Mouse (Mus musculus) forebrain, embryonic 13.5 days (tissue): ENCODE data around the gene Celf2. TPM values are rescaled to one million over a fixed set of nuclear protein-coding genes. Genes with fewer than 3 reads are reported as not detected.
A peak's percentile ranks its signal among the peaks of the same experiment; 100 is the strongest.

ENCODE experiments used
- ATAC-seq: fragments of 200-750 bp; cut with Nextera tagmentation; 2 replicates; pipeline ENCODE4 v1.8.0; 2017
- H3K27ac ChIP-seq: fragments of 300-500 bp; sonication (generic); 2 replicates; pipeline ENCODE4 v1.5.1; 2015; ENCODE audit warnings: inconsistent platforms, mild to moderate bottlenecking, moderate library complexity
- H3K27me3 ChIP-seq: fragments of 300-500 bp; sonication (generic); 2 replicates; pipeline ENCODE4 v1.6.1; 2015; ENCODE audit warnings: mild to moderate bottlenecking, inconsistent platforms
- H3K36me3 ChIP-seq: fragments of 300-500 bp; sonication (generic); 2 replicates; pipeline ENCODE4 v1.6.1; 2015; ENCODE audit warnings: mild to moderate bottlenecking, inconsistent platforms; ENCODE audit not compliant: poor library complexity, severe bottlenecking
- H3K4me1 ChIP-seq: fragments of 300-500 bp; sonication (generic); 2 replicates; pipeline ENCODE4 v1.6.1; 2015; ENCODE audit warnings: inconsistent platforms
- H3K4me2 ChIP-seq: fragments of 300-500 bp; sonication (generic); 2 replicates; pipeline ENCODE4 v1.6.1; 2015; ENCODE audit warnings: inconsistent platforms, mild to moderate bottlenecking, moderate library complexity
- H3K4me3 ChIP-seq: fragments of 300-500 bp; sonication (generic); 2 replicates; pipeline ENCODE4 v1.5.1; 2015; ENCODE audit warnings: mild to moderate bottlenecking, inconsistent platforms
- H3K9ac ChIP-seq: fragments of 300-500 bp; sonication (generic); 2 replicates; pipeline ENCODE4 v1.6.1; 2015; ENCODE audit warnings: mild to moderate bottlenecking, inconsistent platforms
- H3K9me3 ChIP-seq: fragments of 300-500 bp; sonication (generic); replicated peaks from 2 replicates; pipeline ENCODE4 v1.6.1; 2016; ENCODE audit warnings: inconsistent platforms
- WGBS: fragments of 180-500 bp; shearing (Covaris S2); methylation state at CpG from one replicate; pipeline ENCODE4 v1.1.7; 2015; 5-methylcytosine and 5-hydroxymethylcytosine counted together
- polyA plus RNA-seq: library from polyadenylated mRNA; unstranded; fragments of >200 nt; fragmentation: Nextera tagmentation; extraction: Ambion mirVana; gene quantifications from 2 replicates; pipeline ENCODE4 v1.2.1, GENCODE M21; 2015

The Celf2 gene
- polyA plus RNA-seq, 1 experiment from 2014 or later, result 226 TPM

DNA sequence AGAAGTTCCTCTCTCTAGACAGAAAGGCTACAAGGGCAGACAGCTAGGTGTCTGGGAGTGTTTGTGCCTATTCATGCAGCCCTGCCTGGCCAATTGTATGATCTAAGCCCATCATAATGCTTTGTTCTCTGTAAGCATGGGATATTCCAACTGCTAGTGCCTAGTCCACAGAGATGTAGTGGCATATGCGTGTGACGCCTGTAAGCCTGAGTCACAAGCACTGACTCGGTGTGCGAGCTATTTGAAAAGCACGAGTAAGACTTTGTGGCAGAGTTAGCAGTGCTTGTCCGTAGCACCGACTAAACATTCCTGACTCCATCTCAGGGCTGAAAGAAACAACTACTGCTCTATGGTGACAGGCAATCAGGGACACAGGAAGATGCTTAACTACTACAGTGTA is 960.1 kb downstream of the Celf2 start:
- Histone ChIP-seq H3K9me3 (no peaks in the 10 kb centered on the region), H3K4me2 (no peak overlapping the region), H3K4me3 (no peak overlapping the region), H3K27ac (no peak overlapping the region), H3K36me3 (peaks cover 54% of the 10 kb centered on the region), H3K4me1 (peaks cover 28% of the 10 kb centered on the region), H3K9ac (no peak overlapping the region), H3K27me3 (no peaks in the 10 kb centered on the region)
- ATAC-seq, result no peak
- WGBS, result 80% methylated on average over 7 of the region's 7 CpGs

DNA sequence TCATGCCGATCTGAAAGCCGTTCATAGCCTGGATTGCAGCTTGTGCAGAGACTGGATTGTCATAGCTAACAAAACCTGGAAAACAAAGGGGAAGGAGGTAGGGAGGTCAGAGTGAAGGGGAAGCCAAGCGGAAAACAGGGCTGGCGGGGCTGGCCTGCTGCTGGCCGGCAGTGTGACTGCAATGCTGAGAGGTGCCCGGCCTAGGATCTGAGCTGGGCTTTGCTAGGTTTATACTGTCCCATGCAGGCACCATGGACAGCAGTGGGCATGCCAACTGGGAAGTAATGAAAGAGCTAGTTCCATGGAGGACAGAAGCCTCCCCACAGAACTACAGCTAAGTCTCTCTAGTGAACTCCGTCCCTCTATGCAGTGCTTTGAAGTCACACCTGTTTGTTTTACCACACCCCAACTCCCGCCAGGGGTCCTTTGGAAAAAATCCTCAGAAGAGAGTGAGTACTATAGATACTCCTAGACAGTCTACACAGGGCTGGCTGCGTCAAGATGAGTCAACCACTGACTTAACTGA is 962.2 kb downstream of the Celf2 start:
- Histone ChIP-seq H3K4me3 (no peak overlapping the region), H3K36me3 (peaks cover 48% of the 10 kb centered on the region), H3K4me2 (no peak overlapping the region), H3K9ac (peak overlapping the region; percentile 22; the same call in 1 of the 2 replicates), H3K9me3 (no peaks in the 10 kb centered on the region), H3K4me1 (peaks cover 28% of the 10 kb centered on the region), H3K27ac (peak overlapping the region; percentile 88), H3K27me3 (no peaks in the 10 kb centered on the region)
- WGBS, result 11% methylated on average over 9 of the region's 9 CpGs
- peak; percentile 59 for ATAC-seq

GRCm38 (mm10) chr2:6546462-6547138 is 962.8 kb downstream of the Celf2 start:
- Histone ChIP-seq H3K36me3 (peaks cover 43% of the 10 kb centered on the region), H3K4me2 (no peak overlapping the region), H3K27ac (peak overlapping the region; percentile 88), H3K9me3 (no peaks in the 10 kb centered on the region), H3K9ac (peak overlapping the region; percentile 22; the same call in 1 of the 2 replicates), H3K27me3 (no peaks in the 10 kb centered on the region), H3K4me3 (no peak overlapping the region), H3K4me1 (peaks cover 28% of the 10 kb centered on the region)
- 23% methylated on average over 14 of the region's 14 CpGs for WGBS
- ATAC-seq, result peak; percentile 62

- H3K9ac ChIP-seq, result no peak overlapping the region
- no peaks in the 10 kb centered on the region for H3K9me3 ChIP-seq
- H3K36me3 ChIP-seq, result peaks cover 45% of the 10 kb centered on the region
- H3K4me2 ChIP-seq, result no peak overlapping the region
- no peak overlapping the region for H3K4me3 ChIP-seq
- H3K4me1 ChIP-seq, result peaks cover 33% of the 10 kb centered on the region
- no peak for ATAC-seq
- no peaks in the 10 kb centered on the region for H3K27me3 ChIP-seq
- 63% methylated on average over 10 of the region's 10 CpGs for WGBS
- H3K27ac ChIP-seq, result no peak overlapping the region
Measured at GRCm38 (mm10) chr2:6545127-6545931, 964.0 kb downstream of the Celf2 start.

- ATAC-seq, result no peak
- 91% methylated on average over 5 of the region's 5 CpGs for WGBS
- Histone ChIP-seq H3K4me3 (no peak overlapping the region), H3K4me1 (peaks cover 28% of the 10 kb centered on the region), H3K9ac (no peak overlapping the region), H3K9me3 (no peaks in the 10 kb centered on the region), H3K36me3 (peaks cover 33% of the 10 kb centered on the region), H3K27me3 (no peaks in the 10 kb centered on the region), H3K4me2 (no peak overlapping the region), H3K27ac (no peak overlapping the region)
Measured at GRCm38 (mm10) chr2:6543650-6544049, 965.7 kb downstream of the Celf2 start.

DNA sequence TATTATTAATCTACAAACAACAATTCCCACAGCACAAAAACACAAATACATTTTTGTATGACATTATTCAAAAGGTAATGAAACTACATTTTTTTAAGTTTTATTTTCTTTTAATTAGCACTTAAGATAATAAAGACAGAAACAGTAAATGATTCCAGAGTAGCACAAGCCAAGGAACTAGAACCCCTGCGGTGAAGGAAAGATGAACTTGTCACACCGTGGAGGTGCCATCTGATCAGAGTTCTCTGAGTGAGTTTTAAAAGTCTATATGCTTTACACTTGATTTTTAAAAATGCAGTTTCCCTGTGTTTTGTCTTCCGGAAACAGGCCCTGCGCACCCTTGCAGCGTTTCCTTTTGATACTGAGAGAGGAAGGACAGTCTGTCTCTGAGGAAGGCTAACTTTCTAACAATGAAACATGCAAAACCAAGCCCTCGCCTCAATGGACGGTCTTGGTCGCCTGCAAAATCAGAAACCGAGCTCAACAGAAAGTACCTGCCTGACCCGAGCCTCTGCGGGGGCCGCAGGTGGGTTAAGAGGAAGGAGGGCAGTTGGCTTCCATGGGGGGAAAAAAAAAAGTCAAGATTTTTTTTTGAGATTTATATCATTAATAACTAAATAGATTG is 966.7 kb downstream of the Celf2 start:
- Histone ChIP-seq H3K9ac (no peak overlapping the region), H3K36me3 (peaks cover 29% of the 10 kb centered on the region), H3K4me2 (no peak overlapping the region), H3K27ac (no peak overlapping the region), H3K9me3 (no peaks in the 10 kb centered on the region), H3K4me3 (no peak overlapping the region), H3K4me1 (peaks cover 27% of the 10 kb centered on the region), H3K27me3 (no peaks in the 10 kb centered on the region)
- no peak for ATAC-seq
- 85% methylated on average over 12 of the region's 12 CpGs for WGBS

DNA sequence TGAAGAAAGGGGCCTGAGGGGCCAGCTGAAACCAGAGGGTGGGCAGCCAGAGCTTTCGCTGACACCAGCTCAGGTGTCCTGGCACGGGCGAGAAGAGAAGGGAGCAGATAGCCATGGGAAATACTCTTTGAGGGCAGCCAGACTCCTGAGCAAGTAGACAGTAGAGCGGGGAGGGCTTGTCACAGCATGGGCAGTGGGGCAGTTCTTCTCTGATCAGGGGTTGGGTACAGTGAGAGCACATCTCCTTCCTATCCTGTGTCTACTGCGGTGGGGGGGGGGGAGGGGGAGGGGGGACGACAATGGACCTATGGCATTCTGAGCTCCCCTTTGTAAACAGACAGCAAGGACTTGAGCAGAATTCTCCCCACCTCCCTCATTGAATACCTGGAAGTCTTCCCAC is 968.5 kb downstream of the Celf2 start:
- Histone ChIP-seq H3K36me3 (peaks cover 29% of the 10 kb centered on the region), H3K4me2 (no peak overlapping the region), H3K4me1 (peaks cover 12% of the 10 kb centered on the region), H3K4me3 (no peak overlapping the region), H3K9me3 (no peaks in the 10 kb centered on the region), H3K27ac (no peak overlapping the region), H3K27me3 (no peaks in the 10 kb centered on the region), H3K9ac (no peak overlapping the region)
- ATAC-seq, result no peak
- WGBS, result 92% methylated on average over 4 of the region's 6 CpGs

DNA sequence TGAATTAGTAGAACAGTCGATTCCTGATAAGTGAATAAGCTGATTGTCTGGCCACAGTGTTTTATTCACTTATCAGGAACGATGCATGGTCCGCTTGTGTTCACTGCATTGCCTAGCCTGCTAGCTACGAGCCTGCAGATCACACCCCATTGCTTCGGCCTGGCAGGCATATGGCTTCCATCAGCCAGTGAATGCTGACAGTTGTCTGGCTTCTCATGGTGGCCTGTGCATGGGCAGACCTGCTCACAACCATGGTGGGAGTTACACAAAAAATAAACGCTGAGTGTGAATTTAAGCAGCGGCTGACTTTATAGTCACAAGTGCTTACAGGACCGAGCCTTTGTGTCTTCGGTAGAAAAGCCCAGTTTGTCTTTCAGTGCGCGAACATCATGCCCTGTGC is 969.3 kb downstream of the Celf2 start:
- H3K9me3 ChIP-seq, result no peaks in the 10 kb centered on the region
- H3K27ac ChIP-seq, result no peak overlapping the region
- no peak overlapping the region for H3K4me2 ChIP-seq
- H3K9ac ChIP-seq, result no peak overlapping the region
- no peak overlapping the region for H3K4me3 ChIP-seq
- H3K27me3 ChIP-seq, result no peaks in the 10 kb centered on the region
- WGBS, result 78% methylated on average over 11 of the region's 11 CpGs
- H3K36me3 ChIP-seq, result peaks cover 29% of the 10 kb centered on the region
- H3K4me1 ChIP-seq, result peaks cover 5% of the 10 kb centered on the region
- ATAC-seq, result peak; percentile 43

- H3K4me1 ChIP-seq, result peaks cover 5% of the 10 kb centered on the region
- H3K9me3 ChIP-seq, result no peaks in the 10 kb centered on the region
- 0 out of 2 replicates have a peak overlapping the region, but pooled peaks have one; percentile 10 for H3K27ac ChIP-seq
- no peak overlapping the region for H3K9ac ChIP-seq
- H3K4me3 ChIP-seq, result no peak overlapping the region
- WGBS, result 81% methylated on average over 2 of the region's 2 CpGs
- no peaks in the 10 kb centered on the region for H3K27me3 ChIP-seq
- no peak for ATAC-seq
- H3K36me3 ChIP-seq, result peaks cover 26% of the 10 kb centered on the region
- no peak overlapping the region for H3K4me2 ChIP-seq
Measured at GRCm38 (mm10) chr2:6538500-6538899, 970.9 kb downstream of the Celf2 start.

GRCm38 (mm10) chr2:6538031-6538430 is 971.3 kb downstream of the Celf2 start:
- Histone ChIP-seq H3K4me3 (no peak overlapping the region), H3K9me3 (no peaks in the 10 kb centered on the region), H3K4me1 (peaks cover 5% of the 10 kb centered on the region), H3K36me3 (peaks cover 21% of the 10 kb centered on the region), H3K27me3 (no peaks in the 10 kb centered on the region), H3K9ac (no peak overlapping the region), H3K4me2 (no peak overlapping the region), H3K27ac (0 out of 2 replicates have a peak overlapping the region, but pooled peaks have one; percentile 10)
- ATAC-seq, result 0 out of 2 replicates have a peak, but pooled peaks have one; percentile 19

DNA sequence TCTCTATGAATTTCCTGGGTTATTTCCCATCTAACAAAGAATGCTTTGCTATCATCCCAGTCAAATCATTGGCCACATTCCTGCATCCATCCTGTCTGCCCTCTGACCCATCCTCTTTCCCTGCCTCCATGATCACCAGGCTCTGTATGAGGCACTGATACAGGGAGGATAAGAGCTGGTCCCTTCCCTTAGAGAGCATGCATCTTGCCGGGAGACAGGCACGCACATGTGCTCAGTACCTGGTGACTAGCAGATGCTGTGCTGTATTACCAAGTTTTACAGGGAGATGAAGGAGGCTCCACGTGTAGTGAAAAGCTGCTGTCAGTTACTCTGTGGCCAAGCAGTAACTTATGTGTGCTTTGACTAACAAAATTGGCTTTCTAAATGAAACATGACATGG is 972.0 kb downstream of the Celf2 start:
- 76% methylated on average over 3 of the region's 3 CpGs for WGBS
- no peak overlapping the region for H3K27ac ChIP-seq

GRCm38 (mm10) chr2:6536372-6536771 is 973.0 kb downstream of the Celf2 start:
- H3K4me3 ChIP-seq, result no peak overlapping the region
- peaks cover 13% of the 10 kb centered on the region for H3K36me3 ChIP-seq
- no peaks in the 10 kb centered on the region for H3K27me3 ChIP-seq
- WGBS, result 87% methylated on average over 2 of the region's 2 CpGs
- H3K9me3 ChIP-seq, result no peaks in the 10 kb centered on the region
- no peak for ATAC-seq
- no peak overlapping the region for H3K9ac ChIP-seq
- H3K4me2 ChIP-seq, result no peak overlapping the region
- no peak overlapping the region for H3K27ac ChIP-seq
- peaks cover 7% of the 10 kb centered on the region for H3K4me1 ChIP-seq

More for the DNA sequence above, 972.0 kb downstream of the Celf2 start:
- Histone ChIP-seq H3K4me3 (no peak overlapping the region), H3K9ac (no peak overlapping the region), H3K36me3 (peaks cover 16% of the 10 kb centered on the region), H3K4me2 (no peak overlapping the region), H3K9me3 (no peaks in the 10 kb centered on the region), H3K27me3 (no peaks in the 10 kb centered on the region), H3K4me1 (peaks cover 7% of the 10 kb centered on the region)
- ATAC-seq, result peak; percentile 13
